Comparison of ENCODE assay signal across 17 mouse cellular contexts in the genomic region with DNA sequence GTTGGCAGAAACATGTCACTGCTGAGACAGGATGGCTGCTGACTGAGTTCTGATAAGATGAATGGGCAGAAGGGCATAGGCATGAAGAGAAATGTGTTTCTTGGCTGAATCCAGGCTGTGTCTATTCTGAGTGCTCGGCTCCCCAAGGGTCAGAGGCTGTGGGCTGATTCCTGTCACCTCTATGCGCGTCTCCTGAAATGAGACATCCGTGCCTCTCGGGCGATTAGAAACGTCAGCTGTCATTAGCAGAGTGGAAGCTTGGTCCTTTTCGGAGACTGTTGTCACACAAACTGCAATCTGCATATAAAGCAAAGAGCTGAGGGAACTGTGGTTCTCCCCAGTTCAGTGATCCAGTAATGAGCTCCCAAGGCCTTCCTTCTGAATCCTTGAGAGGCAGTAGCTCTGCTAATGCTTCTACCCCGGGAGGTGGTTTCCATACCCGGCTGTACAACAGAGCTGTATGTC.
A peak's percentile ranks its signal among the peaks of the same experiment; 100 is the strongest.
DNase-seq lines count a peak whose midpoint lies in the region; ATAC-seq and TF ChIP-seq lines count a peak whose summit lies in the region.
"Had no signal": no experiment of that assay in that cellular context is flagged by ENCODE, and none has a peak within 500 bp of the region (broad histone marks: within the 10 kb centered on the region; RNA-seq: fewer than 3 reads in every experiment).

No protein-coding gene starts in this region.

- DNase-seq in heart, embryonic 10.5 days (ENCODE audit: low spot score) = peak; percentile 80
- DNase-seq in heart, postnatal 14 days = no peak
- DNase-seq in lung, adult 18-20 months = no peak
- peak; percentile 73 for DNase-seq in brain, embryonic 14.5 days (ENCODE audit: low read depth)
- DNase-seq in kidney, adult 2 months = no peak
- DNase-seq: adrenal gland, postnatal 14 days; cerebellum, adult 18-20 months; gastrocnemius, postnatal 10 days; kidney, adult 18-20 months; kidney, postnatal 25 days; liver, embryonic 13.5 days; right cerebral cortex, adult 18-20 months had no signal

- no peaks in the 10 kb centered on the region for H3K27me3 ChIP-seq in heart, embryonic 10.5 days (ENCODE audit: insufficient read depth, poor library complexity, severe bottlenecking)
- no peaks in the 10 kb centered on the region for H3K27me3 ChIP-seq in lung, embryonic 16.5 days (ENCODE audit: control insufficient read depth, insufficient read depth, low read depth, low read length)
- no peaks in the 10 kb centered on the region for H3K27me3 ChIP-seq in hindbrain, embryonic 15.5 days
- no peaks in the 10 kb centered on the region for H3K27me3 ChIP-seq in kidney, adult 2 months (replicated peaks; ENCODE audit: control insufficient read depth, insufficient read depth, low read length)
- H3K27me3 ChIP-seq: limb, embryonic 12.5 days; liver, embryonic 13.5 days had no signal

- intact Hi-C loops in heart, postnatal 14 days (cut with DNase I) = no loop called here

- no peak for TF ChIP-seq CTCF in brain, embryonic 14.5 days (IDR thresholded peaks at IDR 0.05; ENCODE audit: borderline replicate concordance, extremely low read depth, insufficient read depth, insufficient read length)
- TF ChIP-seq CTCF in kidney, adult 2 months (conservative IDR thresholded peaks at IDR 0.05; ENCODE audit: insufficient read depth, insufficient read length, low read depth, low read length) = no peak

- 52% methylated on average over 10 of the region's 10 CpGs for WGBS in heart, embryonic 10.5 days
- 43% methylated on average over 10 of the region's 10 CpGs for WGBS in lung, embryonic 16.5 days
- 33% methylated on average over 10 of the region's 10 CpGs for WGBS in hindbrain, embryonic 15.5 days
- 46% methylated on average over 10 of the region's 10 CpGs for WGBS in kidney, adult 2 months

- H3K27ac ChIP-seq in heart, embryonic 10.5 days = no peak overlapping the region
- H3K27ac ChIP-seq in lung, embryonic 16.5 days (ENCODE audit: low read length) = no peak overlapping the region
- H3K27ac ChIP-seq in hindbrain, embryonic 15.5 days (replicated peaks) = 0 out of 2 replicates have a peak overlapping the region, but pooled peaks have one; percentile 24
- no peak overlapping the region for H3K27ac ChIP-seq in kidney, adult 2 months (ENCODE audit: insufficient read depth, low read depth, low read length)
- H3K27ac ChIP-seq: limb, embryonic 12.5 days; liver, embryonic 13.5 days had no signal

- TF ChIP-seq POLR2A in brain, embryonic 14.5 days (IDR thresholded peaks at IDR 0.05; ENCODE audit: borderline replicate concordance, extremely low read depth, insufficient read depth, insufficient read length, poor library complexity, severe bottlenecking) = no peak
- no peak for TF ChIP-seq POLR2A in kidney, adult 2 months (IDR thresholded peaks at IDR 0.05; ENCODE audit: low read depth, low read length)

- H3K36me3 ChIP-seq in heart, embryonic 10.5 days = no peaks in the 10 kb centered on the region
- no peaks in the 10 kb centered on the region for H3K36me3 ChIP-seq in lung, embryonic 16.5 days (ENCODE audit: control insufficient read depth, insufficient read depth, low read length)
- no peaks in the 10 kb centered on the region for H3K36me3 ChIP-seq in hindbrain, embryonic 15.5 days
- no peaks in the 10 kb centered on the region for H3K36me3 ChIP-seq in kidney, adult 2 months (ENCODE audit: control insufficient read depth, insufficient read depth, low read length)
- H3K36me3 ChIP-seq: limb, embryonic 12.5 days; liver, embryonic 13.5 days had no signal

- no peak overlapping the region for H3K9ac ChIP-seq in lung, embryonic 16.5 days (ENCODE audit: low read length)
- no peak overlapping the region for H3K9ac ChIP-seq in hindbrain, embryonic 15.5 days
- H3K9ac ChIP-seq: limb, embryonic 12.5 days; liver, embryonic 13.5 days had no signal

- ATAC-seq in lung, embryonic 16.5 days (ENCODE audit: low read depth) = peak; percentile 70
- ATAC-seq in hindbrain, embryonic 15.5 days (ENCODE audit: low FRiP score, low read depth) = peak; percentile 48; the same call in 1 of the 2 replicates
- ATAC-seq: activated CD4-positive, CD25-positive, alpha-beta regulatory T cell, adult 4 months had no signal

- H3K4me2 ChIP-seq in lung, embryonic 16.5 days (ENCODE audit: low read depth, low read length) = no peak overlapping the region
- H3K4me2 ChIP-seq in hindbrain, embryonic 15.5 days = no peak overlapping the region
- H3K4me2 ChIP-seq: limb, embryonic 12.5 days; liver, embryonic 13.5 days had no signal

- peaks cover 10% of the 10 kb centered on the region; the same call in 1 of the 2 replicates for H3K4me1 ChIP-seq in heart, embryonic 10.5 days
- H3K4me1 ChIP-seq in lung, embryonic 16.5 days (replicated peaks; ENCODE audit: control insufficient read depth, insufficient read depth, low read length) = no peaks in the 10 kb centered on the region; the same call in 1 of the 2 replicates
- H3K4me1 ChIP-seq in hindbrain, embryonic 15.5 days (replicated peaks) = peaks cover 12% of the 10 kb centered on the region; the same call in 1 of the 2 replicates
- no peaks in the 10 kb centered on the region for H3K4me1 ChIP-seq in kidney, adult 2 months (ENCODE audit: control insufficient read depth, insufficient read depth, low read length)
- H3K4me1 ChIP-seq: liver, embryonic 13.5 days had no signal

- no peaks in the 10 kb centered on the region for H3K9me3 ChIP-seq in heart, embryonic 10.5 days
- H3K9me3 ChIP-seq in lung, embryonic 16.5 days (ENCODE audit: control insufficient read depth, low read length) = no peaks in the 10 kb centered on the region
- no peaks in the 10 kb centered on the region for H3K9me3 ChIP-seq in hindbrain, embryonic 15.5 days
- H3K9me3 ChIP-seq: limb, embryonic 12.5 days; liver, embryonic 13.5 days had no signal

- H3K4me3 ChIP-seq in heart, embryonic 10.5 days = no peak overlapping the region
- H3K4me3 ChIP-seq in lung, embryonic 16.5 days (ENCODE audit: low read length) = no peak overlapping the region
- no peak overlapping the region for H3K4me3 ChIP-seq in hindbrain, embryonic 15.5 days
- no peak overlapping the region for H3K4me3 ChIP-seq in kidney, adult 2 months (ENCODE audit: insufficient read depth, low read depth, low read length)
- H3K4me3 ChIP-seq: erythroblast, embryonic 14.5 days; limb, embryonic 12.5 days; liver, embryonic 13.5 days had no signal

Comparison
In these comparisons a context has a peak if more than half of its experiments do, and no peak if none do; other contexts are left out.
1. DNase-seq: peak in heart, embryonic 10.5 days (single experiment) and brain, embryonic 14.5 days (single experiment); none in heart, postnatal 14 days (0 of 2), lung, adult 18-20 months (0 of 2) and kidney, adult 2 months (single experiment).